26 mouse cellular contexts compared by ENCODE assay signal in the genomic region with DNA sequence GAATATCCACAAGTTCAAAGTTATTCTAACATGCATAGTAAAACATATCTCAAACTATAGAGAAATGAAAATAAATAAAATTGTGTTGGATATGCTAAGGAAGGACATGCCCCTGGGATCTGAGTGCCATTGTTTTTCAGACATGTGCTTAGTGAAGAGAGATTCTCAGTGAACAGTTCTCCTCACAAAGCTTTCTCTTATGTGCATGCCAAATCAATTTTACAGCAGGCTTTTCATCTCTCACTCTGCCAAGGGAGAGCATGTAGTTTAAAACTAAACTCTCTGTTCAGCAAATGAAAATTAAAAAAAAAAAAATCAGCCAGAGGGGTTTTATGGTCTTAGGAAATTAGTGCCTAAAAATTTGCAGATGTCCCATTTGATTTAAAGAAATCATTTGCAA.
DNase-seq lines count a peak whose midpoint lies in the region; ATAC-seq lines count a peak whose summit lies in the region.
"Had no signal": no experiment of that assay in that cellular context is flagged by ENCODE, and none has a peak within 500 bp of the region (broad histone marks: within the 10 kb centered on the region; RNA-seq: fewer than 3 reads in every experiment).

No protein-coding gene starts in this region.

- peak; percentile 54; the same call in 1 of the 2 replicates for ATAC-seq in hindbrain, embryonic 11.5 days (ENCODE audit: low FRiP score)
- ATAC-seq in hindbrain, embryonic 16.5 days, result no peak
- peak; percentile 78 for ATAC-seq in neural tube, embryonic 11.5 days (ENCODE audit: insufficient read depth, low FRiP score, low TSS enrichment)
- no peak for ATAC-seq in neural tube, embryonic 15.5 days (ENCODE audit: low FRiP score)
- ATAC-seq: CD4-positive, CD25-positive, alpha-beta regulatory T cell, adult 4 months; forebrain, embryonic 16.5 days; inflammation-experienced regulatory T-cells, adult 6 months; intestine, postnatal 0 days had no signal

- no peak overlapping the region for H3K4me3 ChIP-seq in hindbrain, embryonic 11.5 days (ENCODE audit: low read depth, low read length)
- H3K4me3 ChIP-seq in hindbrain, embryonic 16.5 days (ENCODE audit: low read length), result no peak overlapping the region
- H3K4me3 ChIP-seq in neural tube, embryonic 11.5 days (ENCODE audit: low read depth, low read length), result no peak overlapping the region
- no peak overlapping the region for H3K4me3 ChIP-seq in neural tube, embryonic 15.5 days (replicated peaks)
- H3K4me3 ChIP-seq: embryonic facial prominence, embryonic 15.5 days; erythroblast, embryonic 14.5 days; forebrain, embryonic 10.5 days; heart, embryonic 10.5 days had no signal

- no peaks in the 10 kb centered on the region for H3K27me3 ChIP-seq in hindbrain, embryonic 11.5 days (ENCODE audit: control insufficient read depth, insufficient read depth, low read length)
- H3K27me3 ChIP-seq in hindbrain, embryonic 16.5 days (replicated peaks; ENCODE audit: control insufficient read depth, insufficient read depth, low read length), result no peaks in the 10 kb centered on the region
- H3K27me3 ChIP-seq in neural tube, embryonic 11.5 days (ENCODE audit: control insufficient read depth, insufficient read depth, low read length), result no peaks in the 10 kb centered on the region
- no peaks in the 10 kb centered on the region for H3K27me3 ChIP-seq in neural tube, embryonic 15.5 days (replicated peaks)
- H3K27me3 ChIP-seq: embryonic facial prominence, embryonic 15.5 days had no signal

- H3K36me3 ChIP-seq in hindbrain, embryonic 11.5 days (ENCODE audit: control insufficient read depth, insufficient read depth, low read length), result no peaks in the 10 kb centered on the region
- H3K36me3 ChIP-seq in hindbrain, embryonic 16.5 days (ENCODE audit: control insufficient read depth, insufficient read depth, low read length), result no peaks in the 10 kb centered on the region
- H3K36me3 ChIP-seq in neural tube, embryonic 11.5 days (ENCODE audit: control insufficient read depth, insufficient read depth, low read length), result no peaks in the 10 kb centered on the region
- H3K36me3 ChIP-seq in neural tube, embryonic 15.5 days, result no peaks in the 10 kb centered on the region
- H3K36me3 ChIP-seq: embryonic facial prominence, embryonic 15.5 days; forebrain, embryonic 10.5 days; G1E; heart, embryonic 10.5 days had no signal

- H3K4me1 ChIP-seq in hindbrain, embryonic 11.5 days (replicated peaks; ENCODE audit: control insufficient read depth, insufficient read depth, low read length), result no peaks in the 10 kb centered on the region
- no peaks in the 10 kb centered on the region for H3K4me1 ChIP-seq in hindbrain, embryonic 16.5 days (ENCODE audit: control insufficient read depth, insufficient read depth, low read depth, low read length)
- no peaks in the 10 kb centered on the region for H3K4me1 ChIP-seq in neural tube, embryonic 11.5 days (ENCODE audit: control insufficient read depth, insufficient read depth, low read length)
- H3K4me1 ChIP-seq in neural tube, embryonic 15.5 days, result no peaks in the 10 kb centered on the region
- H3K4me1 ChIP-seq: embryonic facial prominence, embryonic 15.5 days; forebrain, embryonic 10.5 days; heart, embryonic 10.5 days had no signal

- H3K9me3 ChIP-seq in hindbrain, embryonic 11.5 days (ENCODE audit: control insufficient read depth, low read length), result no peaks in the 10 kb centered on the region
- no peaks in the 10 kb centered on the region for H3K9me3 ChIP-seq in hindbrain, embryonic 16.5 days (ENCODE audit: control insufficient read depth, low read length)
- H3K9me3 ChIP-seq in neural tube, embryonic 11.5 days (ENCODE audit: control insufficient read depth, low read length), result no peaks in the 10 kb centered on the region
- no peaks in the 10 kb centered on the region for H3K9me3 ChIP-seq in neural tube, embryonic 15.5 days (replicated peaks)
- H3K9me3 ChIP-seq: embryonic facial prominence, embryonic 15.5 days; forebrain, embryonic 10.5 days; G1E; heart, embryonic 10.5 days had no signal

- DNase-seq in embryo, embryonic 10.5 days (ENCODE audit: low spot score), result peak; percentile 30
- no peak for DNase-seq in embryo, embryonic 10 days (ENCODE audit: low spot score)
- DNase-seq in hindbrain, embryonic 11.5 days (ENCODE audit: low spot score), result peak; percentile 30
- DNase-seq in neural tube, embryonic 11.5 days (ENCODE audit: low spot score), result no peak
- DNase-seq in Muller cell, postnatal 12 days (ENCODE audit: inconsistent ontology term), result no peak
- DNase-seq: adrenal gland, postnatal 10 days; B cell, adult 2 months; cerebellum, adult 11-12 months; cerebellum, adult 9-10 months; cerebellum, postnatal 25 days; gastrocnemius, postnatal 10 days; heart, adult 18-20 months; heart, postnatal 10 days; heart, postnatal 4 days had no signal

- H3K27ac ChIP-seq in hindbrain, embryonic 11.5 days (ENCODE audit: low read depth, low read length), result no peak overlapping the region
- H3K27ac ChIP-seq in hindbrain, embryonic 16.5 days (ENCODE audit: low read depth, low read length), result no peak overlapping the region
- H3K27ac ChIP-seq in neural tube, embryonic 11.5 days (ENCODE audit: low read depth, low read length), result no peak overlapping the region
- no peak overlapping the region for H3K27ac ChIP-seq in neural tube, embryonic 15.5 days (replicated peaks)
- H3K27ac ChIP-seq: embryonic facial prominence, embryonic 15.5 days; forebrain, embryonic 10.5 days; heart, embryonic 10.5 days; hindbrain, embryonic 14.5 days had no signal

- H3K9ac ChIP-seq in hindbrain, embryonic 11.5 days (ENCODE audit: low read depth, low read length), result no peak overlapping the region
- no peak overlapping the region for H3K9ac ChIP-seq in hindbrain, embryonic 16.5 days (ENCODE audit: low read depth, low read length)
- no peak overlapping the region for H3K9ac ChIP-seq in neural tube, embryonic 11.5 days (ENCODE audit: low read length)
- no peak overlapping the region for H3K9ac ChIP-seq in neural tube, embryonic 15.5 days (replicated peaks)
- H3K9ac ChIP-seq: embryonic facial prominence, embryonic 15.5 days; hindbrain, embryonic 14.5 days had no signal

- no peak overlapping the region for H3K4me2 ChIP-seq in hindbrain, embryonic 11.5 days (replicated peaks; ENCODE audit: low read depth, low read length)
- H3K4me2 ChIP-seq in hindbrain, embryonic 16.5 days (ENCODE audit: low read length), result no peak overlapping the region
- no peak overlapping the region for H3K4me2 ChIP-seq in neural tube, embryonic 11.5 days (ENCODE audit: low read depth)
- no peak overlapping the region for H3K4me2 ChIP-seq in neural tube, embryonic 15.5 days
- H3K4me2 ChIP-seq: embryonic facial prominence, embryonic 15.5 days; hindbrain, embryonic 14.5 days had no signal

Comparison
In these comparisons a context has a peak if more than half of its experiments do, and no peak if none do; other contexts are left out.
1. DNase-seq: peak in embryo, embryonic 10.5 days (single experiment) and hindbrain, embryonic 11.5 days (single experiment); none in embryo, embryonic 10 days (single experiment), neural tube, embryonic 11.5 days (single experiment) and Muller cell, postnatal 12 days (single experiment).
2. ATAC-seq: peak in hindbrain, embryonic 11.5 days (single experiment) and neural tube, embryonic 11.5 days (single experiment); none in hindbrain, embryonic 16.5 days (single experiment) and neural tube, embryonic 15.5 days (single experiment).